Mouse (Mus musculus): ENCODE results near the gene Zbtb42.

DNA sequence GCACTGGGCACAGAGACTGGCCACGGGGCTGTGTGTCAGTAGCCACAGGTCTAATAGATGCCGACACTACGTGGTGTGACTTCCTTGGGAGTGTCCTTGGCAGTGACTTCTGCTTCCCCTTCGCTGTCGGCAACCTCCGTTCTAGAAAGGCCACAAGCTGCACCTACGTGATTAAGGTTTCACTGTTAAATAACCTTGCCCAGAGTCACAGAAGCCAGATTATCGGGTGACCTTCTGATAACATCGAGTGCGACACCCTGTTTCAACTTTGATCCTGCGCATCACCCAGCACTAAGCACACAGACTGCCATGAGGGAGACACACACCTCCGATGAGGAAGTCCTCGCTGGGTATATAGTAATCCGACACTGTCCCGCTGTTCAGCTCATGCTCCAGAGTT lies 9.8 kb downstream of the Zbtb42 start:
- TF ChIP-seq CTCF (IDR thresholded peaks at IDR 0.05) (no peak), EP300 (IDR thresholded peaks at IDR 0.05; ENCODE audit: insufficient read depth, low read depth, low read length) (no peak), POLR2A (IDR thresholded peaks at IDR 0.05; ENCODE audit: insufficient read depth, low read depth, low read length) (no peak)

Measured in heart, adult 2 months (tissue).